Mouse (Mus musculus) embryonic fibroblast, embryonic 13.5 days (primary cell): Measurements from ENCODE around the gene Pdcd4.

Source experiments
- CTCF ChIP-seq: IDR thresholded peaks from 2 replicates; pipeline ENCODE4 v1.5.1; 2011; ENCODE audit warnings: mild to moderate bottlenecking, control low read depth, low read length, moderate library complexity, borderline replicate concordance; ENCODE audit not compliant: insufficient read depth
- POLR2A ChIP-seq: IDR thresholded peaks from 2 replicates; pipeline ENCODE4 v1.6.1; 2011; ENCODE audit warnings: low read depth, mild to moderate bottlenecking, control low read depth, low read length, moderate library complexity

GRCm38 (mm10) chr19:53848272-53848995 is 43.6 kb upstream of the Pdcd4 start:
- TF ChIP-seq CTCF (no peak), POLR2A (no peak)
